Mouse (Mus musculus): Measurements from ENCODE around the gene Ogfrl1.

DNA sequence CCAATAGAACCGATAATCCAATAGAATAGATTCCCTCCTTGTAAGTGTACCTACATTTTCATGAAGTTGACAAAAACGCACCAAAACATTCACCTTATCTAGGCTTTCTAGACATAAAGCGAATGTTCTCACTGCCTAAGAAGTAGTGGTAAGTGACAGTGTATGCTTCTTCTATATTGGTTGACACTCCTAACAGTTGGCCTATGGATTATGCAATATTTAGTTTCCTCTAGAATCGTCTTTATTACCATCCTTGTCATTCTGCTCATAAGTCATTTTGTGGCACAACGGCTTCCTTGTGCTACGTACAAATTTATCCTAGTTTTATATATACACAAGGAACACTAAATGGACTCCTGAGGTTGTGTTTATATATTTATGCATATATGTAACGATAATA lies 72.4 kb downstream of the Ogfrl1 start:
- TF ChIP-seq CTCF (IDR thresholded peaks at IDR 0.05; ENCODE audit: borderline replicate concordance, insufficient read depth, low read depth, low read length) (no peak), POLR2A (IDR thresholded peaks at IDR 0.05; ENCODE audit: borderline replicate concordance, insufficient read depth, low read length) (no peak)

Data from cerebellum, adult 2 months (tissue).